Mouse (Mus musculus) G1E (cell line): ENCODE data around the gene Alox12b. TPM values are rescaled to one million over a fixed set of nuclear protein-coding genes. Genes with fewer than 3 reads are reported as not detected.

Source experiments
- ATAC-seq: 2 replicates; pipeline ENCODE4 v1.8.0; 2016; ENCODE audit warnings: mild to moderate bottlenecking; ENCODE audit not compliant: insufficient number of reproducible peaks, poor library complexity, low FRiP score, severe bottlenecking; ENCODE audit errors: extremely low read depth
- DNase-seq: peaks from one replicate; pipeline ENCODE4 v3.0.0; 2012; ENCODE audit warnings: low spot score
- H3K27me3 ChIP-seq: 2 replicates; pipeline ENCODE4 v1.6.1; 2012; ENCODE audit warnings: mild to moderate bottlenecking, low read length, inconsistent platforms; ENCODE audit not compliant: insufficient read depth
- H3K36me3 ChIP-seq: replicated peaks from 2 replicates; pipeline ENCODE3; 2012; ENCODE audit warnings: mild to moderate bottlenecking, inconsistent platforms
- H3K4me1 ChIP-seq: 2 replicates; pipeline ENCODE4 v1.6.1; 2012; ENCODE audit warnings: low read depth, low read length, inconsistent platforms, mixed read lengths; ENCODE audit not compliant: insufficient read depth
- H3K4me3 ChIP-seq: 2 replicates; pipeline ENCODE4 v1.5.1; 2012; ENCODE audit warnings: low read depth, mild to moderate bottlenecking, inconsistent platforms, low read length, moderate library complexity, mixed read lengths
- H3K9me3 ChIP-seq: replicated peaks from 2 replicates; pipeline ENCODE4 v1.6.1; 2012; ENCODE audit warnings: inconsistent platforms
- CTCF ChIP-seq: IDR thresholded peaks from 2 replicates; pipeline ENCODE4 v1.5.1; 2012; ENCODE audit warnings: low read depth, low read length, inconsistent platforms, mixed read lengths
- GATA1 ChIP-seq: IDR thresholded peaks from 2 replicates; pipeline ENCODE4 v1.6.1; 2012; ENCODE audit warnings: borderline replicate concordance, low read length, inconsistent platforms, mixed read lengths
- GATA2 ChIP-seq: IDR thresholded peaks from 2 replicates; pipeline ENCODE4 v1.6.1; 2012; ENCODE audit warnings: low read depth, low read length, inconsistent platforms, borderline replicate concordance
- POLR2AphosphoS5 ChIP-seq: IDR thresholded peaks from 2 replicates; pipeline ENCODE4 v1.6.1; 2012; ENCODE audit warnings: low read depth, low read length, inconsistent platforms; ENCODE audit not compliant: insufficient replicate concordance
- TAL1 ChIP-seq: conservative IDR thresholded peaks from 2 replicates; pipeline ENCODE4 v1.6.1; 2012; ENCODE audit warnings: low read depth, low read length, inconsistent platforms, mixed read lengths
- polyA plus RNA-seq: library from polyadenylated mRNA; stranded (reverse); fragments of >175 nt; gene quantifications from 2 replicates; pipeline ENCODE4 v1.2.3, GENCODE M21; 2012
- total RNA-seq, 2 experiments: library from RNA; stranded (forward) in 1 of 2; stranded (reverse) in 1 of 2; fragments of 200-1000 nt in 1 of 2; fragments of >200 nt in 1 of 2; fragmentation: Nextera tagmentation in 1 of 2; gene quantifications; 2 replicates each; pipeline ENCODE4 v1.2.3; 2014 to 2017

Alox12b gene
- total and polyA plus RNA-seq, 3 experiments, result not detected

DNA sequence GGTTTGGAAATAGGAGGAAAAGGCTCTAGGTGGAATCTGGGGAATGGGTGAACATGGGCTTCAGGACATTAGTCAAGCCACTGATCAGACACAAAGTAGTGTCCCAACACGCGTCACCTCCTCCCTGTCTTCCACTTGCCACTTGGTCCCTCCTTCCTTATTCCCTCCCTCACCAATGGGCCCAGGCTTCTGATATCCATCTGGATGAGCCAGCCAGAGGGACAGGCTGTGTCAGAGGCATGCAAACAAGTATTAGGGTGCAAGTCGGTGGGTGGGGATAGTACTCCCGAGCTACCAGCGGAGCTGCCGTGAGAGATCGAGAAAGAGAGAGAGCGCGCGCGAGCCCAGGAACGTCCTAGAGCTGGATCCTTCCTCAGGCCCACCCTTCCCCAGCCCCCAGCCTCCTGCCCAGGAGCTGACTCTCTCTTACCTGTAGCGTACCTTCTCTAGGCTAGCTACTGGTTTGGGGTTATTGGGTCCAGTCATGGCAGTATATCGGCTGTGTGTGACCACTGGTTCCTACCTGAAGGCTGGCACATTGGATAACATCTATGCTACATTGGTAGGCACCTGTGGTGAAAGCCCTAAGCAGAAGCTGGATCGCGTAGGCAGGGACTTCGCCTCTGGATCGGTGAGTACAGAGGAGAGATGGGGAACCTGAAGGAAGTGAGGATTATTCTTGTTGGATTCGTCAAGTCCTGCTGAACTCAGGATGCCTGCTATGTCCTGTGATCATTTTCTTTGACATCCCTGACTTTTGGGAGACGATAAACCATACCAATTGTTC lies 30.7 kb upstream of the Alox12b start:
- no peaks in the 10 kb centered on the region for H3K9me3 ChIP-seq
- peaks cover 23% of the 10 kb centered on the region for H3K27me3 ChIP-seq
- ATAC-seq (no peak), DNase-seq (no peak)
- peaks cover 41% of the 10 kb centered on the region for H3K4me1 ChIP-seq
- H3K36me3 ChIP-seq, result no peaks in the 10 kb centered on the region
- TF ChIP-seq GATA2, result no peak
- no peak for TF ChIP-seq POLR2AphosphoS5
- TF ChIP-seq TAL1, result no peak
- TF ChIP-seq CTCF, result no peak
- no peak for TF ChIP-seq GATA1
- H3K4me3 ChIP-seq, result peak overlapping the region; percentile 71

- no peaks in the 10 kb centered on the region for H3K36me3 ChIP-seq
- peaks cover 35% of the 10 kb centered on the region for H3K4me1 ChIP-seq
- ATAC-seq, result no peak
- peaks cover 19% of the 10 kb centered on the region for H3K27me3 ChIP-seq
- no peak for DNase-seq
- H3K9me3 ChIP-seq, result no peaks in the 10 kb centered on the region
- no peak overlapping the region for H3K4me3 ChIP-seq
- TF ChIP-seq GATA2 (no peak), TAL1 (no peak), GATA1 (no peak), CTCF (no peak)
Measured at GRCm38 (mm10) chr11:69126706-69127095, 30.1 kb upstream of the Alox12b start.

GRCm38 (mm10) chr11:69128426-69129122 lies 28.2 kb upstream of the Alox12b start:
- no peaks in the 10 kb centered on the region for H3K36me3 ChIP-seq
- no peaks in the 10 kb centered on the region for H3K9me3 ChIP-seq
- DNase-seq, result no peak
- peaks cover 27% of the 10 kb centered on the region for H3K27me3 ChIP-seq
- TF ChIP-seq POLR2AphosphoS5, result no peak
- no peak for TF ChIP-seq GATA1
- no peak for TF ChIP-seq CTCF
- TF ChIP-seq TAL1, result no peak
- no peak for TF ChIP-seq GATA2
- no peak overlapping the region for H3K4me3 ChIP-seq
- H3K4me1 ChIP-seq, result peaks cover 22% of the 10 kb centered on the region
- ATAC-seq, result no peak

DNA sequence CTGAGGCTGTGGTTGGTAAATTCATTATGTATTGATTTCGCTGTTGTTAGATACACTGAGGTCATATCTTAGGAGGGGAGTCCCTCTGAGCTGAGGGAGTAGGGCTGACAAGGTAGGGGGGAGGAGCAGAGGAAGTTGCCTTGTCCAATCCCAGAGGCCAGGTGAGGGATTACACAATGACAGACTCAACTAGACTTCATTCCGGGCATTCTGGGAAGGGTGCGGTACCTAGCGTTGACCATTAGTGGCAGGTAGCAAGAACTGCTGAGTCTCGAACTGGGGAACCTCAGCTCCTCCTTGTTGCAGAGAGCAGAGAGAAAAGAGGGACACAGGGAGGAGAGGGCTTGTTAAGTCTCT lies 23.2 kb upstream of the Alox12b start:
- Histone ChIP-seq H3K27me3 (peaks cover 36% of the 10 kb centered on the region), H3K4me1 (peaks cover 5% of the 10 kb centered on the region), H3K9me3 (no peaks in the 10 kb centered on the region), H3K4me3 (no peak overlapping the region), H3K36me3 (no peaks in the 10 kb centered on the region)
- DNase-seq (no peak), ATAC-seq (no peak)
- no peak for TF ChIP-seq CTCF
- no peak for TF ChIP-seq TAL1

- no peak for DNase-seq
- Histone ChIP-seq H3K4me3 (no peak overlapping the region), H3K9me3 (no peaks in the 10 kb centered on the region), H3K27me3 (peaks cover 39% of the 10 kb centered on the region), H3K4me1 (peaks cover 5% of the 10 kb centered on the region), H3K36me3 (no peaks in the 10 kb centered on the region)
- TF ChIP-seq POLR2AphosphoS5, result no peak
- TF ChIP-seq GATA1, result no peak
- TF ChIP-seq GATA2, result no peak
- TF ChIP-seq TAL1, result no peak
- no peak for TF ChIP-seq CTCF
- ATAC-seq, result no peak
Measured at GRCm38 (mm10) chr11:69133923-69134621, 22.7 kb upstream of the Alox12b start.

GRCm38 (mm10) chr11:69134622-69134968 lies 22.2 kb upstream of the Alox12b start:
- Histone ChIP-seq H3K9me3 (no peaks in the 10 kb centered on the region), H3K36me3 (no peaks in the 10 kb centered on the region), H3K27me3 (peaks cover 41% of the 10 kb centered on the region), H3K4me3 (no peak overlapping the region), H3K4me1 (peaks cover 5% of the 10 kb centered on the region)
- no peak for DNase-seq
- TF ChIP-seq TAL1, result no peak
- TF ChIP-seq CTCF, result no peak
- TF ChIP-seq POLR2AphosphoS5, result no peak
- no peak for TF ChIP-seq GATA2
- no peak for TF ChIP-seq GATA1
- no peak for ATAC-seq

- no peak overlapping the region for H3K4me3 ChIP-seq
- no peak for TF ChIP-seq GATA1
- TF ChIP-seq TAL1, result no peak
- TF ChIP-seq GATA2, result no peak
- no peak for TF ChIP-seq POLR2AphosphoS5
- TF ChIP-seq CTCF, result no peak
- H3K27me3 ChIP-seq, result peaks cover 42% of the 10 kb centered on the region
- H3K4me1 ChIP-seq, result peaks cover 5% of the 10 kb centered on the region
- ATAC-seq (no peak), DNase-seq (no peak)
- no peaks in the 10 kb centered on the region for H3K36me3 ChIP-seq
- H3K9me3 ChIP-seq, result no peaks in the 10 kb centered on the region
Measured at GRCm38 (mm10) chr11:69135361-69135760, 21.4 kb upstream of the Alox12b start.
